Mouse (Mus musculus): ENCODE results near the gene Orai1.

DNA sequence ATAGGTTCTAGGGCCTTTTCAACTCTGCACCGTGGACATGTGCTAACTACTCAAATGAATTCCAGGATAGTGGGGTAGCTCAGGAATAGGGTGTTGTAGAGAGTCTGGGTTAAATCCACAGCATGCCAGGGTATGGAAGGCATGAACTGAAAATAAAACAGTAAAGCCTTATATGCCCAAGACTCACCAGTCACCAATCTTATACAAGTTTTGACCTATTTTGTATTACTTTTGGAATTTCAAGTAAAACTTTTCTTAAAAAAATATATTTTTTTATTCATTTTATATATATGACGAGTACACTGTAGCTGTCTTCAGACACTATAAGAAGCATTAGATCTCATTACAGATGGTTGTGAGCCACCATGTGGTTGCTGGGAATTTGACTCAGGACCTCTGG, 21.1 kb upstream of the Orai1 start:
- TF ChIP-seq GATA1 (IDR thresholded peaks at IDR 0.05; ENCODE audit: low read length): no peak
- TF ChIP-seq TAL1 (IDR thresholded peaks at IDR 0.05; ENCODE audit: low read length): no peak

All from erythroblast, embryonic 14.5 days (primary cell).